In the genomic region with DNA sequence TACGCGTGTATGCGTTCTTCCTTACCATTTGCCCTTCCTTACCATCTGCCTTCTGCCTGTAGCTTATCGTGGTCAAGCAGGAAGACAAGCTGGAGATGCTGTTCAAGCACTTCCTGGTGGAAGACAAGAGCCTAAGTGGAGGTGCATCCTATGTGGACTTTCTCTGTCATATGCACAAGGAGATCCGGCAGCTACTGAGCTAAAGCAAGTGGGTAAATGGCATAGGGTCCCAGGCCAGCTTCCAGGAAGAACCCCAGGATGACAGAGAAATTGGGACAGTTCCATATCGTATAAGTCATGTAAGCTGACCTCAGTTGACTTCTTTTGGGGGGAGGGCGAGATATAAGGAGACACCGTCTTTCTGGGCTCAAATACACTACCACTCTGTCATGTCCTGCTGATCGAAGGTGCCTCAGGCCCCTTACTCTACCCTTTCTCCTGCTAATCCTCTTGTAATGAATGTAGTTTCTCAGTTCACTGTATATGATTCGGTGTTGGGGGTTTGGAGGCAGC, we compare ENCODE assay signal across 16 mouse cellular contexts. TPM values are rescaled to one million over a fixed set of nuclear protein-coding genes. Genes with fewer than 3 reads are reported as not detected.
A peak's percentile ranks its signal among the peaks of the same experiment; 100 is the strongest.
DNase-seq lines count a peak whose midpoint lies in the region; ATAC-seq and TF ChIP-seq lines count a peak whose summit lies in the region.
"Had no signal": no experiment of that assay in that cellular context is flagged by ENCODE, and none has a peak within 500 bp of the region (broad histone marks: within the 10 kb centered on the region; RNA-seq: fewer than 3 reads in every experiment).

No protein-coding gene starts in this region.

- peak overlapping the region; percentile 5; the same call in 1 of the 2 replicates for H3K27ac ChIP-seq in heart, embryonic 11.5 days (ENCODE audit: low read depth, low read length)
- no peak overlapping the region for H3K27ac ChIP-seq in heart, adult 2 months
- peak overlapping the region; percentile 97 for H3K27ac ChIP-seq in liver, embryonic 11.5 days (ENCODE audit: low read depth, low read length)

- peaks cover 39% of the 10 kb centered on the region for H3K36me3 ChIP-seq in heart, embryonic 11.5 days (ENCODE audit: control insufficient read depth, insufficient read depth, low read length)
- peaks cover 13% of the 10 kb centered on the region for H3K36me3 ChIP-seq in heart, adult 2 months (ENCODE audit: control insufficient read depth, insufficient read depth, low read length)
- H3K36me3 ChIP-seq in megakaryocyte, embryonic 14.5 days (replicated peaks; ENCODE audit: low read length), result peaks cover 68% of the 10 kb centered on the region
- peaks cover 52% of the 10 kb centered on the region for H3K36me3 ChIP-seq in liver, embryonic 11.5 days (ENCODE audit: control insufficient read depth, insufficient read depth, low read length)

- ATAC-seq in heart, embryonic 11.5 days (replicated peaks; ENCODE audit: insufficient number of reproducible peaks, low FRiP score, low TSS enrichment), result no peak
- no peak for ATAC-seq in megakaryocyte, adult 5-6 weeks (ENCODE audit: poor library complexity, severe bottlenecking)
- no peak for ATAC-seq in liver, embryonic 11.5 days (replicated peaks; ENCODE audit: low FRiP score)

- H3K9me3 ChIP-seq in heart, embryonic 11.5 days (replicated peaks; ENCODE audit: control insufficient read depth, low read length), result no peaks in the 10 kb centered on the region
- H3K9me3 ChIP-seq in megakaryocyte, embryonic 14.5 days, result no peaks in the 10 kb centered on the region
- H3K9me3 ChIP-seq in liver, embryonic 11.5 days (ENCODE audit: control insufficient read depth, low read length), result no peaks in the 10 kb centered on the region
- H3K9me3 ChIP-seq: intestine, embryonic 15.5 days; midbrain, embryonic 15.5 days had no signal

- H3K27me3 ChIP-seq in heart, embryonic 11.5 days (ENCODE audit: control insufficient read depth, insufficient read depth, low read length), result no peaks in the 10 kb centered on the region
- H3K27me3 ChIP-seq in heart, adult 2 months (ENCODE audit: control insufficient read depth, insufficient read depth, low read length), result no peaks in the 10 kb centered on the region
- H3K27me3 ChIP-seq in megakaryocyte, embryonic 14.5 days (replicated peaks), result no peaks in the 10 kb centered on the region
- H3K27me3 ChIP-seq in liver, embryonic 11.5 days (replicated peaks; ENCODE audit: control insufficient read depth, insufficient read depth, low read length), result no peaks in the 10 kb centered on the region
- H3K27me3 ChIP-seq: intestine, embryonic 15.5 days; midbrain, embryonic 15.5 days had no signal

- TF ChIP-seq POLR2A in heart, adult 2 months (IDR thresholded peaks at IDR 0.05; ENCODE audit: insufficient read depth, low read depth, low read length), result no peak

- intact Hi-C loops in heart, adult 2 months (cut with DNase I), result loop anchor here (2.0 kb wide), 1 partner anchor 19 kb away; a partner anchor contains a TSS

- no peak for TF ChIP-seq CTCF in heart, adult 2 months (IDR thresholded peaks at IDR 0.05)

- no peak overlapping the region; the same call in 1 of the 2 replicates for H3K4me2 ChIP-seq in heart, embryonic 11.5 days
- peak overlapping the region; percentile 74 for H3K4me2 ChIP-seq in liver, embryonic 11.5 days

- no peak overlapping the region for H3K4me3 ChIP-seq in heart, embryonic 11.5 days (ENCODE audit: low read depth, low read length)
- H3K4me3 ChIP-seq in heart, adult 2 months, result no peak overlapping the region
- peak overlapping the region; percentile 96 for H3K4me3 ChIP-seq in megakaryocyte, embryonic 14.5 days (replicated peaks)
- peak overlapping the region; percentile 73; the same call in 1 of the 2 replicates for H3K4me3 ChIP-seq in liver, embryonic 11.5 days (ENCODE audit: low read depth, low read length)

- H3K79me2 ChIP-seq in heart, adult 2 months (replicated peaks; ENCODE audit: control insufficient read depth, insufficient read depth, low read length), result no peaks in the 10 kb centered on the region

- H3K9ac ChIP-seq in heart, embryonic 11.5 days (ENCODE audit: low read depth, low read length), result no peak overlapping the region
- H3K9ac ChIP-seq in heart, adult 2 months (ENCODE audit: low read depth, low read length), result no peak overlapping the region
- no peak overlapping the region for H3K9ac ChIP-seq in liver, embryonic 11.5 days (ENCODE audit: low read depth, low read length)

- H3K4me1 ChIP-seq in heart, embryonic 11.5 days (ENCODE audit: control insufficient read depth, insufficient read depth, low read length), result peaks cover 29% of the 10 kb centered on the region
- peaks cover 17% of the 10 kb centered on the region for H3K4me1 ChIP-seq in heart, adult 2 months (ENCODE audit: control insufficient read depth, insufficient read depth, low read length)
- H3K4me1 ChIP-seq in megakaryocyte, embryonic 14.5 days, result peaks cover 78% of the 10 kb centered on the region
- H3K4me1 ChIP-seq in liver, embryonic 11.5 days (replicated peaks; ENCODE audit: control insufficient read depth, insufficient read depth, low read length), result peaks cover 37% of the 10 kb centered on the region

- TF ChIP-seq EP300 in heart, adult 2 months (IDR thresholded peaks at IDR 0.05; ENCODE audit: insufficient read depth, low read depth, low read length), result no peak

- DNase-seq in heart, adult 2 months, result no peak
- DNase-seq in liver, embryonic 11.5 days (ENCODE audit: low spot score), result no peak
- DNase-seq in kidney, postnatal 4 days, result no peak
- DNase-seq in lung, postnatal 4 days, result no peak
- DNase-seq: adrenal gland, adult 8-10 months; cerebellum, postnatal 14 days; gastrocnemius, postnatal 25 days; heart, postnatal 36 days; lung, adult 18-20 months; lung, postnatal 36 days; thymus, adult 18-20 months had no signal

- 81% methylated on average over 10 of the region's 10 CpGs for WGBS in heart, embryonic 11.5 days (ENCODE audit: insufficient replicate concordance)
- WGBS in heart, adult 2 months, result 69% methylated on average over 10 of the region's 10 CpGs
- WGBS in liver, embryonic 11.5 days, result 75% methylated on average over 10 of the region's 10 CpGs

RNA-seq across cellular contexts. Expression of a gene that starts 1.1 kb away (rescaled TPM):
- polyA plus RNA-seq in heart, embryonic 11.5 days (2014; fragmentation: Nextera tagmentation; extraction: Ambion mirVana), result 13.4 and 18.8 TPM in 2 replicates
- 1 to 10 TPM; 5.3 to 5.9 TPM for total RNA-seq in heart, adult 2 months (2021)
- 5.3 and 6.9 TPM in 2 replicates for polyA plus RNA-seq in heart, adult 2 months (2012; rRNA removed)
- 8.5 and 13.9 TPM in 2 replicates for polyA plus RNA-seq in megakaryocyte, embryonic 14.5 days (2012; ENCODE audit: insufficient read depth, low replicate concordance)
- total RNA-seq in megakaryocyte, adult 5-6 weeks (2015), result 9.1 and 12.5 TPM in 2 replicates
- total RNA-seq in megakaryocyte, adult 5-6 weeks (2017), result 4.9 and 6.5 TPM in 2 replicates
- polyA plus RNA-seq in liver, embryonic 11.5 days (2014; fragmentation: Nextera tagmentation; extraction: Ambion mirVana), result 14.2 and 14.9 TPM in 2 replicates

RNA-seq across cellular contexts. Expression of a gene that starts 9.2 kb away (rescaled TPM):
- 221 and 230 TPM in 2 replicates for polyA plus RNA-seq in heart, embryonic 11.5 days (2014; fragmentation: Nextera tagmentation; extraction: Ambion mirVana)
- 100 to 1,000 TPM in 1 of 2 experiments, 10 to 100 TPM in 1; 98.8 to 126 TPM for total RNA-seq in heart, adult 2 months (2021)
- polyA plus RNA-seq in heart, adult 2 months (2012; rRNA removed), result 66.8 and 89.0 TPM in 2 replicates
- 4.5 and 7.2 TPM in 2 replicates for polyA plus RNA-seq in megakaryocyte, embryonic 14.5 days (2012; ENCODE audit: insufficient read depth, low replicate concordance)
- total RNA-seq in megakaryocyte, adult 5-6 weeks (2015), result 94.2 and 107 TPM in 2 replicates
- 86.5 and 86.8 TPM in 2 replicates for total RNA-seq in megakaryocyte, adult 5-6 weeks (2017)
- polyA plus RNA-seq in liver, embryonic 11.5 days (2014; fragmentation: Nextera tagmentation; extraction: Ambion mirVana), result 247 and 250 TPM in 2 replicates

RNA-seq across cellular contexts. Expression of a gene that starts 13.7 kb away (rescaled TPM):
- polyA plus RNA-seq in heart, embryonic 11.5 days (2014; fragmentation: Nextera tagmentation; extraction: Ambion mirVana), result 23.4 and 24.1 TPM in 2 replicates
- total RNA-seq in heart, adult 2 months (2021), result 10 to 100 TPM; 38.5 to 40.0 TPM
- 103 and 108 TPM in 2 replicates for polyA plus RNA-seq in heart, adult 2 months (2012; rRNA removed)
- 73.4 and 150 TPM in 2 replicates for polyA plus RNA-seq in megakaryocyte, embryonic 14.5 days (2012; ENCODE audit: insufficient read depth, low replicate concordance)
- 33.2 and 39.3 TPM in 2 replicates for total RNA-seq in megakaryocyte, adult 5-6 weeks (2015)
- 26.5 and 33.3 TPM in 2 replicates for total RNA-seq in megakaryocyte, adult 5-6 weeks (2017)
- 12.0 and 17.2 TPM in 2 replicates for polyA plus RNA-seq in liver, embryonic 11.5 days (2014; fragmentation: Nextera tagmentation; extraction: Ambion mirVana)

RNA-seq across cellular contexts. Expression of a gene that starts 19.5 kb away (rescaled TPM):
- 78.1 and 84.6 TPM in 2 replicates for polyA plus RNA-seq in heart, embryonic 11.5 days (2014; fragmentation: Nextera tagmentation; extraction: Ambion mirVana)
- total RNA-seq in heart, adult 2 months (2021), result 100 to 1,000 TPM in 1 of 2 experiments, 10 to 100 TPM in 1; 98.2 to 106 TPM
- 133 and 146 TPM in 2 replicates for polyA plus RNA-seq in heart, adult 2 months (2012; rRNA removed)
- 49.1 and 52.5 TPM in 2 replicates for polyA plus RNA-seq in megakaryocyte, embryonic 14.5 days (2012; ENCODE audit: insufficient read depth, low replicate concordance)
- 34.2 and 48.4 TPM in 2 replicates for total RNA-seq in megakaryocyte, adult 5-6 weeks (2015)
- 69.7 and 90.0 TPM in 2 replicates for total RNA-seq in megakaryocyte, adult 5-6 weeks (2017)
- polyA plus RNA-seq in liver, embryonic 11.5 days (2014; fragmentation: Nextera tagmentation; extraction: Ambion mirVana), result 85.5 and 99.0 TPM in 2 replicates

RNA-seq across cellular contexts. Expression of a gene that starts 25.5 kb away (rescaled TPM):
- polyA plus RNA-seq in heart, embryonic 11.5 days (2014; fragmentation: Nextera tagmentation; extraction: Ambion mirVana), result 106 and 127 TPM in 2 replicates
- total RNA-seq in heart, adult 2 months (2021), result 100 to 1,000 TPM in 1 of 2 experiments, 10 to 100 TPM in 1; 96.8 to 126 TPM
- 63.4 and 67.7 TPM in 2 replicates for polyA plus RNA-seq in heart, adult 2 months (2012; rRNA removed)
- 0.23 and 0.74 TPM in 2 replicates for polyA plus RNA-seq in megakaryocyte, embryonic 14.5 days (2012; ENCODE audit: insufficient read depth, low replicate concordance)
- total RNA-seq in megakaryocyte, adult 5-6 weeks (2015), result 0.07 TPM in 1 of 2 replicates, not detected in the other
- total RNA-seq in megakaryocyte, adult 5-6 weeks (2017), result not detected in 2 replicates
- 0.68 and 1.5 TPM in 2 replicates for polyA plus RNA-seq in liver, embryonic 11.5 days (2014; fragmentation: Nextera tagmentation; extraction: Ambion mirVana)

Comparison
In these comparisons a context has a peak if more than half of its experiments do, and no peak if none do; other contexts are left out.
1. H3K4me3 ChIP-seq: peak in megakaryocyte, embryonic 14.5 days (single experiment) and liver, embryonic 11.5 days (single experiment); none in heart, embryonic 11.5 days (single experiment) and heart, adult 2 months (single experiment).